Mouse (Mus musculus): Measurements from ENCODE around the gene Idh3a. TPM values are rescaled to one million over a fixed set of nuclear protein-coding genes. Genes with fewer than 3 reads are reported as not detected.
"Not testable (repeated sequence)": the region's sequence is repeated elsewhere in the genome, so short reads cannot be mapped to it uniquely, and the experiment has no call there.

Idh3a gene
- polyA plus RNA-seq, 1 experiment = 179 TPM

- H3K4me1 ChIP-seq (ENCODE audit: control insufficient read depth, insufficient read depth, low read length) = peaks cover 7% of the 10 kb centered on the region
- H3K4me3 ChIP-seq (ENCODE audit: insufficient read depth, low read length) = no peak overlapping the region
- TF ChIP-seq POLR2A (IDR thresholded peaks at IDR 0.05; ENCODE audit: extremely low read depth, insufficient read depth, low read length) = no peak
- TF ChIP-seq CTCF (IDR thresholded peaks at IDR 0.05; ENCODE audit: extremely low read depth, insufficient read depth, low read length) = no peak
These were observed 2.4 kb upstream of the Idh3a start for GRCm38 (mm10) chr9:54583712-54584111.

GRCm38 (mm10) chr9:54584127-54584526, 2.0 kb upstream of the Idh3a start:
- H3K27ac ChIP-seq (ENCODE audit: insufficient read depth, low read length); H3K4me3 ChIP-seq (ENCODE audit: insufficient read depth, low read length); H3K4me1 ChIP-seq (ENCODE audit: control insufficient read depth, insufficient read depth, low read length): not testable (repeated sequence)

More at GRCm38 (mm10) chr9:54583712-54584111, 2.4 kb upstream of the Idh3a start:
- no peak overlapping the region for H3K27ac ChIP-seq (ENCODE audit: insufficient read depth, low read length)

GRCm38 (mm10) chr9:54585839-54586198, 315 bp upstream of the Idh3a start:
- peak overlapping the region; percentile 69; the same call in 1 of the 2 replicates for H3K4me3 ChIP-seq (ENCODE audit: insufficient read depth, low read length)
- TF ChIP-seq POLR2A (IDR thresholded peaks at IDR 0.05; ENCODE audit: extremely low read depth, insufficient read depth, low read length) = no peak
- no peak for TF ChIP-seq CTCF (IDR thresholded peaks at IDR 0.05; ENCODE audit: extremely low read depth, insufficient read depth, low read length)
- no peak overlapping the region for H3K27ac ChIP-seq (ENCODE audit: insufficient read depth, low read length)
- peaks cover 8% of the 10 kb centered on the region for H3K4me1 ChIP-seq (ENCODE audit: control insufficient read depth, insufficient read depth, low read length)

- Histone ChIP-seq H3K4me3 (ENCODE audit: insufficient read depth, low read length) (peak overlapping the region; percentile 69; the same call in 1 of the 2 replicates), H3K4me1 (ENCODE audit: control insufficient read depth, insufficient read depth, low read length) (peaks cover 8% of the 10 kb centered on the region), H3K27ac (ENCODE audit: insufficient read depth, low read length) (no peak overlapping the region)
- TF ChIP-seq POLR2A (IDR thresholded peaks at IDR 0.05; ENCODE audit: extremely low read depth, insufficient read depth, low read length) (no peak), CTCF (IDR thresholded peaks at IDR 0.05; ENCODE audit: extremely low read depth, insufficient read depth, low read length) (no peak)
These were observed 1.7 kb downstream of the Idh3a start for GRCm38 (mm10) chr9:54587863-54588262.

- H3K4me1 ChIP-seq (ENCODE audit: control insufficient read depth, insufficient read depth, low read length); H3K4me3 ChIP-seq (ENCODE audit: insufficient read depth, low read length); H3K27ac ChIP-seq (ENCODE audit: insufficient read depth, low read length): not testable (repeated sequence)
These were observed 7.5 kb downstream of the Idh3a start for GRCm38 (mm10) chr9:54593652-54594051.

- Histone ChIP-seq H3K4me3 (ENCODE audit: insufficient read depth, low read length) (no peak overlapping the region), H3K4me1 (ENCODE audit: control insufficient read depth, insufficient read depth, low read length) (no peaks in the 10 kb centered on the region), H3K27ac (ENCODE audit: insufficient read depth, low read length) (no peak overlapping the region)
- TF ChIP-seq POLR2A (IDR thresholded peaks at IDR 0.05; ENCODE audit: extremely low read depth, insufficient read depth, low read length) (no peak), CTCF (IDR thresholded peaks at IDR 0.05; ENCODE audit: extremely low read depth, insufficient read depth, low read length) (no peak)
These were observed 10.8 kb downstream of the Idh3a start for GRCm38 (mm10) chr9:54596752-54597465.

- no peak overlapping the region for H3K27ac ChIP-seq (ENCODE audit: insufficient read depth, low read length)
- TF ChIP-seq POLR2A (IDR thresholded peaks at IDR 0.05; ENCODE audit: extremely low read depth, insufficient read depth, low read length) = no peak
- no peak for TF ChIP-seq CTCF (IDR thresholded peaks at IDR 0.05; ENCODE audit: extremely low read depth, insufficient read depth, low read length)
- no peak overlapping the region for H3K4me3 ChIP-seq (ENCODE audit: insufficient read depth, low read length)
- H3K4me1 ChIP-seq (ENCODE audit: control insufficient read depth, insufficient read depth, low read length) = peaks cover 2% of the 10 kb centered on the region; the same call in 1 of the 2 replicates
These were observed 16.3 kb downstream of the Idh3a start for GRCm38 (mm10) chr9:54602386-54602785.

- Histone ChIP-seq H3K4me3 (ENCODE audit: insufficient read depth, low read length) (no peak overlapping the region), H3K4me1 (ENCODE audit: control insufficient read depth, insufficient read depth, low read length) (peaks cover 2% of the 10 kb centered on the region; the same call in 1 of the 2 replicates), H3K27ac (ENCODE audit: insufficient read depth, low read length) (no peak overlapping the region)
- TF ChIP-seq CTCF (IDR thresholded peaks at IDR 0.05; ENCODE audit: extremely low read depth, insufficient read depth, low read length) (no peak), POLR2A (IDR thresholded peaks at IDR 0.05; ENCODE audit: extremely low read depth, insufficient read depth, low read length) (no peak)
These were observed 16.8 kb downstream of the Idh3a start for GRCm38 (mm10) chr9:54602916-54603315.

- TF ChIP-seq CTCF (IDR thresholded peaks at IDR 0.05; ENCODE audit: extremely low read depth, insufficient read depth, low read length) = no peak
- TF ChIP-seq POLR2A (IDR thresholded peaks at IDR 0.05; ENCODE audit: extremely low read depth, insufficient read depth, low read length) = no peak
- Histone ChIP-seq H3K4me3 (ENCODE audit: insufficient read depth, low read length) (no peak overlapping the region), H3K4me1 (ENCODE audit: control insufficient read depth, insufficient read depth, low read length) (peaks cover 2% of the 10 kb centered on the region; the same call in 1 of the 2 replicates), H3K27ac (ENCODE audit: insufficient read depth, low read length) (no peak overlapping the region)
These were observed 18.1 kb downstream of the Idh3a start for GRCm38 (mm10) chr9:54604131-54604654.

- TF ChIP-seq CTCF (IDR thresholded peaks at IDR 0.05; ENCODE audit: extremely low read depth, insufficient read depth, low read length) (peak; percentile 53), POLR2A (IDR thresholded peaks at IDR 0.05; ENCODE audit: extremely low read depth, insufficient read depth, low read length) (no peak)
- no peak overlapping the region for H3K4me3 ChIP-seq (ENCODE audit: insufficient read depth, low read length)
- no peak overlapping the region for H3K27ac ChIP-seq (ENCODE audit: insufficient read depth, low read length)
- H3K4me1 ChIP-seq (ENCODE audit: control insufficient read depth, insufficient read depth, low read length) = peaks cover 2% of the 10 kb centered on the region; the same call in 1 of the 2 replicates
These were observed 18.8 kb downstream of the Idh3a start for GRCm38 (mm10) chr9:54604886-54605285.

Data from cortical plate, adult 2 months (tissue).